Mouse (Mus musculus) layer of hippocampus, adult 18-20 months (tissue): ENCODE measurements around the gene Spag8. TPM values are rescaled to one million over a fixed set of nuclear protein-coding genes. Genes with fewer than 3 reads are reported as not detected.

Source experiments
- DNase-seq, 2 experiments: peaks; one replicate each; pipeline ENCODE4 v3.0.0; 2022; ENCODE audit warnings: low spot score in 2 of 2
- long read RNA-seq: library from polyadenylated mRNA; stranded (forward); transcript quantifications from one replicate; pipeline ENCODE4 v2.0.0, GENCODE M21; 2021
- total RNA-seq, 2 experiments: library from RNA; stranded (reverse); gene quantifications; 2 replicates each; pipeline ENCODE4 v1.2.3; 2021

The Spag8 gene
- 1 to 10 TPM; 1.4 to 2.3 TPM for total RNA-seq
- long read RNA-seq, partial matches to known transcripts, result 0 of 2 reads
- long read RNA-seq, other reads (novel, unspliced or antisense), result 2 of 2 reads

GRCm38 (mm10) chr4:43653161-43654015, at the start of gene Spag8:
TSS of gene Spag8 (minus strand) at chr4:43653594.
- DNase-seq, result peak in 1 of 2 experiments; percentile 43

DNA sequence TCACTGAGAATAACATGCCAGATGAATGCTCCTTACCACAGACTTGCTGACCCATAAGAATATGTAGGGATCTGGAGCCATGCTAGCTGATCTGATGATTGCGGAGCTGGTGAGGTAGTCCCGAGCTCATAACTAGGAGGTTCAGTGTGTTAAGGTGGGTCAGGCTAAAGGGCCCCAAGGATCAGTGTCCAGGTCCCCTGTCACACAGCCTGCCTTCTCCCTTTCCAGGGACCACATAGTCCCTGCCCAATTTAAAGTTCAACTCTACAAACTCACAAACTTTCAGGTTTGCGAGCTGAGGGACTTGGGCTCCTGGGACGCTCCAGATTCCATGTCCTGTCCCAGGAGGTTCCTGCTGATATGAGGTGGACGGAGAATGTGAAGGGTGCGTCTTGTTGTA, 47.3 kb upstream of the Spag8 start, which contains the start of gene Olfr70:
Gene Olfr70 (minus strand): TSS at position 101 of the 400 bp plus-strand sequence.
- DNase-seq, result no peak

DNA sequence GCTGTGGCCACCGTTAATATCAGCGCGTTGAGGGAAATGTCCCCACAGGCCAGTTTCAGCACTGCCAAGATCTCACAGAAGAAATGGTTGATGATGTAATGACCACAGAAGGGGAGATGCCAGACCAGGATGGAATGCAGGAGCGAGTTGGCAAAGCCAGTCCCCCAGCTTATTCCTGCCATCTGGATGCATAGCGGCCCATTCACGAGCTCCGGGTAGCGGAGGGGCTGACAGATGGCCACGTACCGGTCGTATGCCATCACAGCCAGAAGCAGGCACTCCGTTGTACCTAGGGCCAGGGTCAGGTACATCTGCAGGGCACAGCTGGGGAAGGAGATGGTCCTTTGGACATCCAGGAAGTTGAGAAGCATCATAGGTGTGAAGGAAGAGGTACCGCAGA, 43.2 kb upstream of the Spag8 start:
- DNase-seq, result no peak

DNA sequence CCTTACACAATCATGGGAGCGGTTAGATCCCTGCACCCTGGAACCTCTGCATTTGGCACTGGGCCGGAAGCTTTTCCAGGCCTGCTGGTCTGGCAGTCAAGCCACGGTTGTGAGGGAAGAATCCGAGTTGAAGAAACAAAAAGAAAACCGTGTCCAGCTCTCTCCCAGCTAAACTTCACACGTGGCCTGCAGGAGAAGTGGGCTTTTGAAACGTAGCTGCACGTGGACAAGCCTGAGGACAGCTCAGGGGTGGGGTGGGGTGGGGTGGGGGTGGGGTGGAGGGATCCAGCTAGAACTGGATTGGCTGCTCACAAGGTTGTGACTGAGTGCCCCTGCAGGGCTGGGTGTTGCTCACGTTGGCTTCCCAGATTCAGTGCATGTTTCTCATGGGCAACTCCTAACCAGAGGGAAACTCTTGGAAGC, 41.9 kb upstream of the Spag8 start:
- DNase-seq, result no peak

DNA sequence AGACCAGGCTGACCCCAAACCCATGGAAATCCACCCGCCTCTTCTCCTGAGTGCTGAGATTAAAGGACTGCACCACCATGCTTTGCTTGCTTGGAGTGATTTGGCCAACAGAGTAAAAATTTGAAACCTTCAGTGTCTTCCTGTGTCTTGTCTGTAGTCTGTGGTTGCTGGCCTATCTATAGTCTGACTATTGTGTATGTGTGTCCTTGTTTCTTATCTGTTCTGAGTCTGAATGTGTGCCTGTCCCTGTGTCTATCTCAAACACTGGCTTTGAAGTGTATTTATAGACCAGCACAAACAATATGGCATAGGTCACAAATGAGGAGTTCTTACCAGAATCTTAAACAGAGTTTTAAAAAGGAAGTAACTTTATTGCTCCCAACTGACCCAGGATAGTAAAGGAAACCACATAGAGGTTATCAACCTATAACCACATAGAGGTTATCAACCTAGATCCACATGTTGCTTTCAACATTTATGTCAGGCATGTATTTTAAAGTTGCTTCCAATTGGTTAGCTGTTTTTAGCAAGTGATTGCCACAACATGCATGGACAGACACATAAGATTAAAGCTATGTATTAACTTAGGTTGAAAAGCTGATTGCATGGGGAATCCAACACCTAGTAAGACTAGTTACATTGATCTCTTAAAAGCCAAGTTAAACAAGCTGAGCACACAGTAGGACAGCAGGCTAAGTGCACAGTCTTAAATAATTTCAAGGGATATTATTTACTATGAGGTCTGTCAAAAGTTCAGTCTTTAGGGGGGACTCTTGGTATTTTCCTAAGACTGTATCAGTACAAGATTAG, 41.2 kb upstream of the Spag8 start:
- DNase-seq, result no peak

GRCm38 (mm10) chr4:43693806-43694241, 40.4 kb upstream of the Spag8 start:
- DNase-seq, result no peak

DNA sequence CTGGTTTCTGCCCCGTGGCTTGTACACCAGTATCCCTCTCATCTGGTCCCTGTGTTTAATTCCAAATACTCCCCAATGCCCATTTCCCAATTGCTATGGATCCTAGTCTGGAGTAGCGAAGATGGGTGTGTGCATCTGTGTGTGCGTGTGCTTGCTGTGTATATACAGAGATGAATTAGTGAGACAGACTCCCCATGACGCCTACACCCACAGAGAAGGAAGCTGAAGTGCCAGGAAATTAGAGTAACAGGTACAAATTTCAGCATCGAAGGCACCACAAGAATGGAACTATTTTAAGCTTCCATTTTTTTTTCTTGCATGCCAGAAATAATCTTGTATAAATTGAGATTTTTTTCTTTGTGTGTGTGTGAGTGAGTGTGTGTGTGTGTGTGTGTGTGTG, 37.6 kb upstream of the Spag8 start:
- DNase-seq, result no peak

DNA sequence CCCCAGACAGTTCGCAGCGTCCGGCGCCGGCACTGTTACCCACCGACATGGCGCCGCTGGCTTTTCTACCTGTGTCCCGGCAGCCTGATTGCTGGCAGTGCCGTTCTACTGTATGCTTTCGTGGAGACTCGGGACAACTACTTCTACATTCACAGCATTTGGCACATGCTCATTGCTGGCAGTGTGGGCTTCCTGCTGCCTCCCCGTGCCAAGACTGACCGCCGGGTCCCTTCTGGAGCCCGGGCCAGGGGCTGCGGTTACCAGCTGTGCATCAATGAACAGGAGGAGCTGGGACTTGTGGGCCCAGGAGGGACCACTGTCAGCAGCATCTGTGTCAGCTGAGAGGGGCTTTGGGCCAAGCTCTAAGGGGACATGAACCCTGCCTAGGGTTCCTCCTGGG, 36.6 kb upstream of the Spag8 start:
- DNase-seq, result no peak

DNA sequence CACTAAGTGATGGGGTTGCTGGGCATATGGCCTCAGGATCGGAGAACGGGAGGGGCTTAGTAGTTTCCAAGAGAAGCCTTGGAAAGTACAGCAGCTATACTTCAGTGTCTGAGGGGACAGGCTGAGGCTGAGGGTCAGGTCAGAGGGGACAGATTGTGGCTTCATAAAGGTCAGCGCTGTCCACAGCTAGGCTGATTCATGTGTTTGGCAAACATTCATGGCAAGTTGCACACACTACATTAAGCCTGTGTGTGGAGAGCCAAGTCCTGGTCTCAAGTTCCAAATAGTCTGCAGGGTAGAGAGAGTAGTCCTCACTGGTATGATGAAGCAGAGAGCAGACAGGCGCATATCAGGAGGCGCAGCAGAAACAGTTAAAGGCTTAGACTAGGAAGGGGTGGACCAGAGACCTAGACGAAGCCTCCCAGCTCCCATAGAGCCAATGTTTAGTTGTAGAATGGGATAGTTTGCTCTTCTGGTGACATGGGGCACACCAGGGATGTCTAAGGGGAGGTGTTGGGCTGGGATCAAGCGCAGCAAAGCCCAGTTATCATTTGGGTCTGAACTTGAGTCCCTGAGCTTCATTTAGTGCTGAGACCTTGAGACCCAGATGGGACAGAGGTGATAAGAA, 26.1 kb upstream of the Spag8 start:
- DNase-seq, result no peak

GRCm38 (mm10) chr4:43678541-43678940, 25.1 kb upstream of the Spag8 start:
- DNase-seq, result peak; percentile 20 to 61

GRCm38 (mm10) chr4:43675608-43676007, 22.2 kb upstream of the Spag8 start:
- no peak for DNase-seq

GRCm38 (mm10) chr4:43674974-43675373, 21.6 kb upstream of the Spag8 start:
- no peak for DNase-seq

- no peak for DNase-seq
Measured at GRCm38 (mm10) chr4:43673703-43674102, 20.3 kb upstream of the Spag8 start.

DNA sequence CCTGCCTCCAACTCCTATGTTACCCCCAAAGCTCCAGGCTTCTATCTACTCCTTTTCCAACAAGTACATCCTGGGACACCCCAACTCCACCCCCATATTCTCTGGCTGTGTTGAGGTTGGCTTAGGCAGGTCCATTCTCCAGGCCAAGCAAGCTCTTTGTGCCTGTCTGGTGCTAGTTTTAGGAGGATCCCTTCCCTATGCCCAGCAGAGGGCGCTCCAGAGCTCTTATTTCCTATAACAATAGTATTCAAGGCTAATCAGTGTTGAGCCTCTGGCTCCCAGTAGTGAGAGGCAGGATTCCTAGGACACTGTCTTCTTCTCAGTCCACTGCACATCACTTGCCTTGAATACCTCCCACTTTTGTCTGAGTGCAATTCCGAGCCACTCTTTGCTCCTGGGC, 18.7 kb upstream of the Spag8 start:
- DNase-seq, result peak; percentile 76 to 94

DNA sequence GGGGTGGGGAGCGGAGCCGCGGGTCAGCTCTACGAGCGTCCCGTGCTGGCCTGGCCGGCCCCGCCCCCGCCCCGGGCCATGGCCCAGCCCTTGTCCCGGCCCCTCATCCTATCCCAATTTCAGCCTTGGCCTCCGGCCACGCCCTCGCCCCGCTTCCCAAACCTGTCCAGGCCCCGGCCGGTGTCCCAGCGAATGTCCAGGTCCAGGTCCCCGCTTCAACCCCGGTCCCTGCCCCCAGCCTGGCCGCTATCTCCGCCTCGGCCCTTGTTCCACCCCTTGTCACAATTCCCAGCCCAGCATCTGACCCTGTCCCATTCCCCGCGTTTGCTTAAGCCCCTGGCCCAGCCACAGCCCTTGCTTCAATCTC, 16.0 kb upstream of the Spag8 start:
- DNase-seq, result no peak

DNA sequence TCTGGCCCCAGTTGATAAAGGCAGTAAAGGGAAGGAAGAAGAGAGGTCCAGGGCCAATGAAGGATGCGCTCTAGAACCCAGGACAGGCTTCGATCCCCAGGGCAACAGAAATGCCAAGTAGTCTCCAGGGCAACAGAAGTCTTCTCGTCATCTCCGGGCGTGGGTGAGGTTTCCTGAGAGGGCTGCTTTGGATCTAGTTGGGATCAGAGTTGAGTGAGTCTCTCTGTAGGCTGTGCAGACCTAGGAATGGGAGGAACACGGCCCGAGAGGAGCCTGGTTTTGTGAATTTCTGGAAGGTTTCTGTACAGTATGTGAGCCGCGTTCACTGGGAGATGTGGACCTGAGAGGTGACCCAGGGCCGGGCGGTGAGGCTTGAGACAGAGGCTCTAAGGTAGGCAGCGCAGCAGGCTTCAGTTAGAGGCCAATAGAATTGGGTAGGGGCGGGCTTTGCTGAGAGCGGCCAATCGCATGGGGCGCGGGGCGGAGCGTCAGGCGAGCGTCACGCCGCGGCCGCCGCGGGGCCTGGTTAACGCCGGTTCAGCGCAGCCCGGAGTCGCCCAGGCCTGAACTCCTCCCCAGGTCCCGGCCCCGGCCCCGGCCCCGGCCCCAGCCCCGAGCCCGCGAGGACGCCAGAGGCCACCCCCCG, 15.5 kb upstream of the Spag8 start, which contains the start of the genes Tmem8b and Fam221b:
Gene Tmem8b (plus strand): TSS at position 190 of the 646 bp plus-strand sequence.
Gene Fam221b (minus strand): TSS at position 364 of the 646 bp plus-strand sequence.
- peak; percentile 84 to 93 for DNase-seq

DNA sequence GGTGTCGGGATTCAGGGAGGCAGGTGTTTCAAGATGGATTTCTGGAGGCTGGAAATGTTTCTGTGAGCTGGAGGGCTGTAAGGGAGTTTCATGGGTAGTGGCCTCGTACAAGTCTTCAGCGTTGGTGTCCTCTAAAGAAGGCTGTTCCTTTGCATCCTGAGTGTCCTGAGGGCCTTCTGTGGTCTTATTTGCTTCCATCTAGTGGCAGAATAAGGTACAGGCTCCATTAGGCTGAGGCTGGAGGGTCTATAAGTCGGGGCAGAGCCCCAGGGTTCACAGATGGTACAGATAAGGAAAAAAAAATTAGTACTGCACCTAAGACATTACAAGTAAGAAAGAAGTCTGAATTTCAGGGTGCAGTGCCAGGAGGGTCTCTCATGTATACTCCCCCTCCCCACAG, 13.0 kb upstream of the Spag8 start:
- no peak for DNase-seq

GRCm38 (mm10) chr4:43657146-43657545, 3.8 kb upstream of the Spag8 start:
- DNase-seq, result no peak

DNA sequence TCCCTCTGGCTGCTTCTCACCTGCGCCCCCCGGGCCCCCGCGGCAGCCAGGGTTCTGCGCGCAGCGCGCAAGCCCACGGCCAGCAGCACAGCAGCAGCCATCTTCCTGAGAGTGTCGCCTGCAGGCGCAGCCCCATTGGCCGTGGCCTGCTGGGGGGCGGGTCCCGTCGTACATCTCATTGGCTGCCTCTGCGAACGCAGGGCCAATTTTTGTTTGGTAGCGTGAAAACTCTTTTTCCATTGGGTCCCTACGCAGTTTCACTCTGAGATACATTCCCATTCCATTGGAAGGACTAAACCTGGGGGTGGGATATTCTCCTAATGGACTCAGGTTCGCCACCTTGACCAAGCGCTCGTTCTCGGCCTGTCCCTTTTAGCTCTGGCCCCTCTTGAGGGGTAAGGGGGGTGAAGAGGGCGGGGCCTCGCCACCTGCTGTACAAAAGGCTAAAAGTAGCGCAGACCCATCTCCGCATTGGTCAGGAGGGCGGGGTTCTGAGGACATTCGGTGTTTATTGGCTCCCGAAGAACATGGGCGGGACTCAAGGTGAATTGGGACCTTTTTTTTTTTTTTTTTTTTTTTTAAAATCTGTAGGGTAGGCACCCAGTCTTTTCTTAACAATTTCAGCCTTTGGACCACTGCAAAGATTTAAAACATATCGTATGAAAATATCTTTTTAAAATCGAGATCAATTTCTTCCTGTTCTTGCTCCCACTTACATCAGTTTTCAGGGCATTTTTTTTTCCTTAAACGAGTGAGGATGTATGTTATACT, 3.1 kb upstream of the Spag8 start, which contains the start of gene Hint2:
Gene Hint2 (minus strand): TSS at position 128 of the 771 bp plus-strand sequence.
- peak; percentile 94 to 97 for DNase-seq
